Mouse (Mus musculus) limb, embryonic 15.5 days (tissue): ENCODE results near the gene Tnfsf11. TPM values are rescaled to one million over a fixed set of nuclear protein-coding genes. Genes with fewer than 3 reads are reported as not detected.

Source experiments
- ATAC-seq: fragments of 200-750 bp; cut with Nextera tagmentation; 2 replicates; pipeline ENCODE4 v1.8.0; 2017; ENCODE audit warnings: low read depth, moderate TSS enrichment; ENCODE audit not compliant: insufficient number of reproducible peaks, low FRiP score, low TSS enrichment
- H3K27ac ChIP-seq: fragments of 300-500 bp; sonication (generic); 2 replicates; pipeline ENCODE4 v1.5.1; 2015; ENCODE audit warnings: moderate library complexity, mild to moderate bottlenecking, inconsistent platforms
- H3K27me3 ChIP-seq: fragments of 300-500 bp; sonication (generic); 2 replicates; pipeline ENCODE4 v1.6.1; 2015; ENCODE audit warnings: inconsistent platforms
- H3K36me3 ChIP-seq: fragments of 300-500 bp; sonication (generic); 2 replicates; pipeline ENCODE4 v1.6.1; 2015; ENCODE audit warnings: inconsistent platforms
- H3K4me1 ChIP-seq: fragments of 300-500 bp; sonication (generic); 2 replicates; pipeline ENCODE4 v1.6.1; 2015; ENCODE audit warnings: inconsistent platforms
- H3K4me2 ChIP-seq: fragments of 300-500 bp; sonication (generic); 2 replicates; pipeline ENCODE4 v1.6.1; 2015; ENCODE audit warnings: mild to moderate bottlenecking, inconsistent platforms
- H3K4me3 ChIP-seq: fragments of 300-500 bp; sonication (generic); 2 replicates; pipeline ENCODE4 v1.5.1; 2015; ENCODE audit warnings: mild to moderate bottlenecking, inconsistent platforms
- H3K9ac ChIP-seq: fragments of 300-500 bp; sonication (generic); 2 replicates; pipeline ENCODE4 v1.6.1; 2015; ENCODE audit warnings: inconsistent platforms
- H3K9me3 ChIP-seq: fragments of 300-500 bp; sonication (generic); 2 replicates; pipeline ENCODE4 v1.6.1; 2016; ENCODE audit warnings: inconsistent platforms
- WGBS: fragments of 180-500 bp; shearing (Covaris S2); methylation state at CpG from one replicate; pipeline ENCODE4 v1.1.7; 2015; 5-methylcytosine and 5-hydroxymethylcytosine counted together
- polyA plus RNA-seq: library from polyadenylated mRNA; unstranded; fragments of >200 nt; fragmentation: Nextera tagmentation; extraction: Ambion mirVana; gene quantifications from 2 replicates; pipeline ENCODE4 v1.2.1, GENCODE M21; 2015

Tnfsf11 gene
- polyA plus RNA-seq, 1 experiment from 2014 or later = 0.96 TPM

GRCm38 (mm10) chr14:78329765-78330451 lies 22.1 kb upstream of the Tnfsf11 start:
- no peaks in the 10 kb centered on the region for H3K27me3 ChIP-seq
- no peak overlapping the region for H3K27ac ChIP-seq
- no peaks in the 10 kb centered on the region for H3K9me3 ChIP-seq
- no peak for ATAC-seq
- no peaks in the 10 kb centered on the region for H3K36me3 ChIP-seq
- peaks cover 7% of the 10 kb centered on the region; the same call in 1 of the 2 replicates for H3K4me1 ChIP-seq
- no peak overlapping the region for H3K4me3 ChIP-seq
- no peak overlapping the region for H3K4me2 ChIP-seq
- no peak overlapping the region for H3K9ac ChIP-seq
- 78% methylated on average over 8 of the region's 8 CpGs for WGBS

- Histone ChIP-seq H3K27me3 (no peaks in the 10 kb centered on the region; the same call in 1 of the 2 replicates), H3K4me2 (no peak overlapping the region), H3K36me3 (no peaks in the 10 kb centered on the region), H3K4me3 (no peak overlapping the region), H3K9ac (no peak overlapping the region), H3K4me1 (no peaks in the 10 kb centered on the region), H3K9me3 (no peaks in the 10 kb centered on the region), H3K27ac (no peak overlapping the region)
- ATAC-seq = no peak
- 89% methylated on average over 1 of the region's 1 CpGs for WGBS
Observed at GRCm38 (mm10) chr14:78323356-78323755, 15.5 kb upstream of the Tnfsf11 start.

DNA sequence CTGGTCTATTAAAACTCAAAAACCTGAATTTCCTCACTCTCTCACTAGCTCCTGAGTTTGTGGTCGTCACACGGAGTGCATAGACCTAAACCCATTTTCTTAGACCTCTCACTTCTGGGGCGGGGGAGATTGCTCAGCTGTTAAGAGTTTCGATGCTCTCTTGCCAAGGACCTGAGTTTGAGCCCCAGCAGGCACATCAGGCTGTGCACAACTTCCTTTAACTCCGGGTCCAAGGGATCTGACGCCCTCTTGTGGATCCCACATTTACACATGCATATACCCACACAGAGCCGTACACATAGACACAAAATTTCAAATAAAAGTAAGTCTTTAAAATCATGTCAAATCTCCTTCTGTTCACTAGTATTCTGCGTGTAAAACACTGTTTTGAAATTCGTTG lies 15.1 kb upstream of the Tnfsf11 start:
- 82% methylated on average over 9 of the region's 9 CpGs for WGBS
- H3K4me3 ChIP-seq = no peak overlapping the region

GRCm38 (mm10) chr14:78320248-78320647 lies 12.4 kb upstream of the Tnfsf11 start:
- Histone ChIP-seq H3K9ac (no peak overlapping the region), H3K36me3 (no peaks in the 10 kb centered on the region), H3K4me1 (no peaks in the 10 kb centered on the region), H3K9me3 (no peaks in the 10 kb centered on the region), H3K4me2 (no peak overlapping the region), H3K4me3 (no peak overlapping the region), H3K27ac (no peak overlapping the region), H3K27me3 (no peaks in the 10 kb centered on the region; the same call in 1 of the 2 replicates)
- ATAC-seq = no peak
- 66% methylated on average over 6 of the region's 6 CpGs for WGBS

More for the DNA sequence above, 15.1 kb upstream of the Tnfsf11 start:
- ATAC-seq = no peak
- no peaks in the 10 kb centered on the region for H3K9me3 ChIP-seq
- H3K4me2 ChIP-seq = no peak overlapping the region
- no peak overlapping the region for H3K27ac ChIP-seq
- H3K9ac ChIP-seq = no peak overlapping the region
- no peaks in the 10 kb centered on the region; the same call in 1 of the 2 replicates for H3K27me3 ChIP-seq
- H3K36me3 ChIP-seq = no peaks in the 10 kb centered on the region
- H3K4me1 ChIP-seq = no peaks in the 10 kb centered on the region

GRCm38 (mm10) chr14:78319580-78319979 lies 11.7 kb upstream of the Tnfsf11 start:
- Histone ChIP-seq H3K4me2 (no peak overlapping the region), H3K36me3 (no peaks in the 10 kb centered on the region), H3K27me3 (no peaks in the 10 kb centered on the region; the same call in 1 of the 2 replicates), H3K4me1 (no peaks in the 10 kb centered on the region), H3K4me3 (no peak overlapping the region), H3K9me3 (no peaks in the 10 kb centered on the region), H3K9ac (no peak overlapping the region), H3K27ac (no peak overlapping the region)
- ATAC-seq = no peak
- WGBS = 68% methylated on average over 5 of the region's 5 CpGs

DNA sequence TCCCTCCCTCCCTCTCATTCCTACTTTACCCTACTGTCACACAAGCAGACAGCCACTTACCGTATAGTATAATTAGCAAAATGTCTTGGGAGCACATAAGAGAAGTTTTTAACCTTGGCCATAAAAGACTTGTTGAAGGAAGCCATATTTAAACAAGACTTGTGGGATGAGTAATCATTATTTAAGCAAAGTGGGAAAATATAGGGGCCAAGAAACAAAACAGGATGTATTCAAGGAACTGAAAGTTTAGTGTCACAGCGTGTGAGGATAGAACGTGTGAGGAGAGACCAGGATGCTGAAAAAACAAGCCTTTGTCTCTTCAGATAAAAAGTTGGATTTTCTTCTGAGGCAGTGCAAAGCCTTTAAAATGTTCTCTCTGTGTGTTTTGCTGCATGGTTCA lies 11.2 kb upstream of the Tnfsf11 start:
- ATAC-seq = no peak
- Histone ChIP-seq H3K9me3 (no peaks in the 10 kb centered on the region), H3K36me3 (no peaks in the 10 kb centered on the region), H3K27ac (no peak overlapping the region), H3K4me3 (no peak overlapping the region), H3K4me1 (no peaks in the 10 kb centered on the region), H3K27me3 (no peaks in the 10 kb centered on the region; the same call in 1 of the 2 replicates), H3K9ac (no peak overlapping the region), H3K4me2 (no peak overlapping the region)
- 59% methylated on average over 3 of the region's 3 CpGs for WGBS

GRCm38 (mm10) chr14:78317623-78318022 lies 9.8 kb upstream of the Tnfsf11 start:
- H3K36me3 ChIP-seq = no peaks in the 10 kb centered on the region
- no peak overlapping the region for H3K9ac ChIP-seq
- H3K4me2 ChIP-seq = no peak overlapping the region
- no peaks in the 10 kb centered on the region; the same call in 1 of the 2 replicates for H3K27me3 ChIP-seq
- no peaks in the 10 kb centered on the region for H3K4me1 ChIP-seq
- WGBS = 79% methylated on average over 5 of the region's 5 CpGs
- H3K27ac ChIP-seq = no peak overlapping the region
- no peaks in the 10 kb centered on the region for H3K9me3 ChIP-seq
- no peak overlapping the region for H3K4me3 ChIP-seq
- no peak for ATAC-seq

GRCm38 (mm10) chr14:78300914-78301313 lies 6.9 kb downstream of the Tnfsf11 start:
- Histone ChIP-seq H3K27ac (no peak overlapping the region), H3K9me3 (no peaks in the 10 kb centered on the region), H3K36me3 (no peaks in the 10 kb centered on the region), H3K4me2 (no peak overlapping the region), H3K4me1 (no peaks in the 10 kb centered on the region), H3K9ac (no peak overlapping the region), H3K27me3 (peaks cover 4% of the 10 kb centered on the region; the same call in 1 of the 2 replicates), H3K4me3 (no peak overlapping the region)
- 84% methylated on average over 3 of the region's 3 CpGs for WGBS
- no peak for ATAC-seq

- H3K9ac ChIP-seq = no peak overlapping the region
- no peaks in the 10 kb centered on the region for H3K36me3 ChIP-seq
- no peak for ATAC-seq
- 87% methylated on average over 7 of the region's 7 CpGs for WGBS
- peaks cover 6% of the 10 kb centered on the region; the same call in 1 of the 2 replicates for H3K27me3 ChIP-seq
- no peaks in the 10 kb centered on the region for H3K9me3 ChIP-seq
- no peak overlapping the region for H3K4me3 ChIP-seq
- no peak overlapping the region for H3K27ac ChIP-seq
- no peaks in the 10 kb centered on the region for H3K4me1 ChIP-seq
- no peak overlapping the region for H3K4me2 ChIP-seq
Observed at GRCm38 (mm10) chr14:78292687-78293086, 15.2 kb downstream of the Tnfsf11 start.

GRCm38 (mm10) chr14:78289912-78290523 lies 17.8 kb downstream of the Tnfsf11 start:
- no peaks in the 10 kb centered on the region for H3K36me3 ChIP-seq
- no peaks in the 10 kb centered on the region for H3K4me1 ChIP-seq
- no peak overlapping the region for H3K4me3 ChIP-seq
- 78% methylated on average over 9 of the region's 9 CpGs for WGBS
- no peak overlapping the region for H3K27ac ChIP-seq
- H3K27me3 ChIP-seq = peaks cover 6% of the 10 kb centered on the region; the same call in 1 of the 2 replicates
- no peak overlapping the region for H3K4me2 ChIP-seq
- H3K9ac ChIP-seq = no peak overlapping the region
- H3K9me3 ChIP-seq = no peaks in the 10 kb centered on the region
- ATAC-seq = no peak

DNA sequence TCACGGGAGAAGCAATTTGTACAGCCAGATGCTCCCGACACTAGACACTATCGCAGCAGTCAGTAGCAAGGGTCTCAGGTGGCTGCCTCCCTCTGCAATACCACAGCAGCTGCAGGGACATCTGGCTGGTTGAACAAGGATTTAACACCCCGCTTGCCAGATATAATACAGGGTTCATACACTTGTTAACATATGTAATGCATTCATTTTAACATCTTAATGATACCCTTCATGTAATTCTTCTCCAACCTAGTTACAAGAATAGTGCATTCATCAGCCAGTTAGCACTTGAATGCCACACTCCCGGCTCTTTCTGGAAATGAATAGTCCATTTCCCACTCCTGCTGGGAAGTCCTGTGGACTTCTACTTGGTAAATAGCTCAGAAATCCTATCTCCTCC lies 18.9 kb downstream of the Tnfsf11 start:
- ATAC-seq = no peak
- 43% methylated on average over 5 of the region's 5 CpGs for WGBS

More for the DNA sequence above, 18.9 kb downstream of the Tnfsf11 start:
- H3K4me2 ChIP-seq = no peak overlapping the region
- H3K9me3 ChIP-seq = no peaks in the 10 kb centered on the region
- H3K27ac ChIP-seq = no peak overlapping the region
- H3K4me1 ChIP-seq = no peaks in the 10 kb centered on the region
- H3K9ac ChIP-seq = no peak overlapping the region
- H3K36me3 ChIP-seq = no peaks in the 10 kb centered on the region
- H3K27me3 ChIP-seq = peaks cover 6% of the 10 kb centered on the region; the same call in 1 of the 2 replicates
- H3K4me3 ChIP-seq = no peak overlapping the region
